Mouse (Mus musculus) thymus, adult 18-20 months (tissue): ENCODE results near the gene Smco2.

ENCODE experiments used
- DNase-seq, 2 experiments: peaks; one replicate each; pipeline ENCODE4 v3.0.0; 2022; ENCODE audit warnings: mixed read lengths in 2 of 2

The Smco2 gene

GRCm38 (mm10) chr6:146850050-146850449 lies at the start of gene Smco2:
TSS of gene Smco2 (plus strand) at chr6:146850104.
- DNase-seq: no peak

DNA sequence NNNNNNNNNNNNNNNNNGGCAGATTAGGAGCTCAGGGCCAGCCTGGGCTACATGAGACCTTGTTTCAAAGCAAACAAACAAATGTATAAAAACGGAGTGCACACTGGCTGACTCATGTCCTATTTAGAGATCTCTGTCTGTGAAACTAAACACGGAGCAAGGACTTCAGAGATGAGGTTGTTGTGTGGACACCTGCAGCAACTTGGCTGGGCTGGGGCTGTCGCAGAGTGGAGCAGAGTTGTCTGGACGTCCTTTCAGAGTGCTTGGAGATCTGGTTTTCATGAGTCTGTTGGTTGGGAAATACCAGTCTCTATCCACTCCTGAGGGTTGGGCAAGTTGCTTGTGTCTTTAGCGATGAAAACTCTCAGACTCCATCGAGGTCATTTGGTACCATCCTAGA lies 39.9 kb upstream of the Smco2 start:
- DNase-seq: no peak

GRCm38 (mm10) chr6:146813007-146813406 lies 36.9 kb upstream of the Smco2 start:
- DNase-seq: no peak

DNA sequence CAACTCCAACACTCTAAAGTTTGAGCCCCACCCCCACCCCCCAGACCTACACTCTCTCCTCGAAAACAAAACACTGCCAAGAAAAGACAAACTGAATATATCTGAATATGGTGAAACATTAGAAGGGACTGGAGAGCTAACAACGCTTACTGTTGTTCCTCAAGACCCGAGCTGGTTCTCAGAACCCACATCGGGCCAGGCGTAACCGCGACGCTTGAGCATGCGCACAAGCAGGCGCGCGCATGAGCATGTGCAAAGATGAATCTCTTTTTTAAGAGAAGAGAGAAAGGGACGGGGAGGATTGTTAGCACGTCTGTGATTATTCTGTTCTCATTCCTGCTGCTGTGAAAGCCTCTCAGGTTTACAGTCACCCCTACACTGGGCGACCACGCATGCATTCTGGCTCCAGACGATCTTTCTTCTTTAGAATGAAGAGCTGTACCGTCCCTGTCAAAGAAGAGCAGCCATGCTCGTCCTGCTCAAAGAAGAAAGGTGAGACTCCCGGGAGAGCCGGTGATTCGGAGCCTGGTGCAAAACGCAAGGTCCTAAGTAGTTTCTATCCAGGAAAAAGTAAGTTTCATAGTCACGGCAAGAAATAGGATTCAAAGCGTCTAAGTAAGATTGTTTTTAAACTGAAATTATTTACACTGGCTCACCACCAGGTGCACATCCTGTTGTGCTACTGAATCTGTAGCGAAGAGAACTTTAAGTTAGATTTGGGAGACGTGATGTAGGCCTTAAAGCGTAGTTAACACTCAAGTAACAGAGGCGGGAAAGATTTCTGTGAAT lies 29.5 kb upstream of the Smco2 start:
- no peak for DNase-seq

GRCm38 (mm10) chr6:146821958-146822357 lies 27.9 kb upstream of the Smco2 start:
- no peak for DNase-seq

GRCm38 (mm10) chr6:146824727-146825486 lies 25.0 kb upstream of the Smco2 start:
- peak in 1 of 2 experiments; percentile 6 for DNase-seq

- DNase-seq: no peak
These were observed 24.5 kb upstream of the Smco2 start for GRCm38 (mm10) chr6:146825487-146825773.

- DNase-seq: no peak
These were observed 18.6 kb upstream of the Smco2 start for GRCm38 (mm10) chr6:146831320-146831719.

GRCm38 (mm10) chr6:146833485-146834314 lies 16.2 kb upstream of the Smco2 start:
- no peak for DNase-seq

DNA sequence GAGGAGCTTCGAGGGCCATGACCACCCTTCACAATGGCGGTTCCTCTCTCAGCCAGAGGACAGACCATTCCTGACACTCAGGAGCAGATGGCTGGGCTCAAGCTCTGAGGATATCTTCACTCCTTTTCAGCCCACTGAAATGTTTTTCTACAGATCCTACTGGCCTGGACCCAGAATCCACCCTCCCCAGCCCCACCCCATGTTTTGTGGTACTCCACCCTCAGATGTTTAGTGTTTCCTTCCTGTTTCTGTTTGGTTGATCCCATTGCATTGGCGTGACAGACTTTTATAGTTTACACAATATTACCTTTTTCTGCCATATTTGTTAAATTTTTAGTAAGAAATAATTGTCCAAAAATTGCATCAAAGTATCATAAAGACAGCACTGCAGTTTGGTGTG lies 15.6 kb upstream of the Smco2 start:
- DNase-seq: no peak

DNA sequence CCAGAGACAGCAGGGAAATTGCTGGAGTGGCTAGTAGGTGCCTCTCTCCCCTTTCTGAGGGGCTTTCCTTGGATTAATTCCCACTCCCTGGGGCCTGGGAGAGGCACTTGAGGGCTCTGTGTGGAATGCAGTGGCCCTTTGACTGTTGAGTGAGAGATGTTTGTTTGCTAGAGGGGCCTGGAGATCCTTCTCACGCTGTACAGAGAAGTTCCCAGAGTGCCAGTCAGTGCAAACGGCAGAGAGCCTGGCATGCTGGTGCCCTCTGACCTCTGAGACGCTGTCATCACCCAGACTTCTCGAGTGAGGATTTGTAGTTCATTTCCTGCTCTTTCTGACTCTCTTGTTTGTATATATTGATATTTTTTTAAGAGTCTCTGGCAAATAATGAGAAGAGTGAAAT lies 14.1 kb upstream of the Smco2 start:
- no peak for DNase-seq

GRCm38 (mm10) chr6:146837316-146837715 lies 12.6 kb upstream of the Smco2 start:
- DNase-seq: no peak

GRCm38 (mm10) chr6:146838366-146838765 lies 11.5 kb upstream of the Smco2 start:
- DNase-seq: no peak

DNA sequence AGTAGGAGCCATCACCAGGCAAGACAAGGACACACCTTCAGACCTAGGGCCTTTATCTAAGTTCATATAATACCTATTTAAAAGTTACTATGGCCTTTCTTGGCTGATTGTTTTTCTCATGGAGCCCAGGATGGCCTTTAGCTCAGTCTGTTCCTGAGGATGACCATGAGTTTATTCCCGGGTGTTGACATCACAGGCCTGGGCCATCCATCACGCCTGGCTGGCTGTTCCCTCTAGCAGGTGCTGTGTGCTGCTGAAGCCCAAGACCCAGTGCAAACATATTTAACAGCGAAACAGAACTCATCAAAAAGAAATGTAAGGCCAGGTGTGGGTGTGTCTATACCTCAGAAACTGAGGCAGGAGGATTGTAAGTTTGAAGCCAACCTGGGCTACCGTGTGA lies 11.0 kb upstream of the Smco2 start:
- DNase-seq: no peak

DNA sequence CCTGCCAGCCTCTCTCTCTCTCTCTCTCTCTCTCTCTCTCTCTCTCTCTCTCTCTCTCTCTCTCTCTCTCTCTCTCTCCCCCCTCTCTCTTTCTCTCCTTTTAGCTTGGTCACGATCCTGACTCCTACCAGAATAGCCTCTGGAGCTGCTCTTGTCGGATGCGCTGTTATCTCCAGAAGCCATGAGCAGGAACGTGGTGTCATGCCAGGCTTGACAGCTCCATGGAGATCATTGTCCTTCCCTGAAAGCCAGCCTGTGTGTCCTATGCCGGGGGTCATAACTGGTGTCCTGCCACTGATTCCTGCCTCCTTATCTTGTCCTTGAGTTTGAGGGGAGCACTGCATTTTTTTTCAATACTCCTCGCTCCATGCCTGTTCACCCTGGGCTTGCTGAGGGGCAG lies 5.0 kb upstream of the Smco2 start:
- DNase-seq: no peak

- DNase-seq: no peak
These were observed 4.6 kb upstream of the Smco2 start for GRCm38 (mm10) chr6:146845347-146845746.

DNA sequence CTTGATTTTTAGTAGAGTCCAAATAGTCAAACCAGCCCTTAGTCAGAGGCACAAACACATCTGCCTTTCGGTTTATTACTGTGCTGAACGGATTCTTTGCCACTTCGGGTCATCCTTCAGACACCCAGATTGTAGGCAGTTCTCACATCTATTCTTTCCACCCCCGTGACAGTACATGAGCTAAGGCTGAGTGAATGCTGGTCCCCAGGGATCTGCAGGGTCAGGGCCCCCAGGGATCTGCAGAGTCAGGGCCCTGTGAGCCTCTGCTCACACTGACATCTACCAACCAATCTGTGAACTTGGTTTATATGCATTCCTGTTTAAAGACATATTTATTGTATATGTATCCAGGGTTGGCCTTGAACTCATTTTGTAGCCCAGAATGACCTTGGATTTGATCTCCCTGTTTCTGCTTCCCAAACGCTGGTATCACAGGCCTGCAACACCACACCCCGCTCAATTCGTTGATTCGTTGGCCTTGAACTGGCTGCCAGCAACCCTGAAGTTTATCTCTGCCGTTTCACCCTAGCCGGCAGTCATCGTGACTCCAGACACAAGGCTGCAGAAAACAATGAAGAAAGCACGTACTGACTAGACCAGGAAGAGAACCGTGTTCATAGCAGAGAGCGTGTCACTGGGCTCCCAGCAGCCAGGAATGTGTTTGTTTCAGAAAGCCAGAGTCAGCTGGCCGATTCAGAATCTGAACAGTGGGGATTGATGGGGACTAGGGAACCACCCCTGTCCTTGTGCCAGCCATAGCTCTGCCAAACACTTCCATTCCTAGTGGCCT lies 3.7 kb upstream of the Smco2 start:
- no peak for DNase-seq

GRCm38 (mm10) chr6:146847402-146847801 lies 2.5 kb upstream of the Smco2 start:
- DNase-seq: no peak

- no peak for DNase-seq
These were observed 1.6 kb upstream of the Smco2 start for GRCm38 (mm10) chr6:146848281-146848680.

GRCm38 (mm10) chr6:146851916-146852315 lies 2.0 kb downstream of the Smco2 start:
- no peak for DNase-seq

DNA sequence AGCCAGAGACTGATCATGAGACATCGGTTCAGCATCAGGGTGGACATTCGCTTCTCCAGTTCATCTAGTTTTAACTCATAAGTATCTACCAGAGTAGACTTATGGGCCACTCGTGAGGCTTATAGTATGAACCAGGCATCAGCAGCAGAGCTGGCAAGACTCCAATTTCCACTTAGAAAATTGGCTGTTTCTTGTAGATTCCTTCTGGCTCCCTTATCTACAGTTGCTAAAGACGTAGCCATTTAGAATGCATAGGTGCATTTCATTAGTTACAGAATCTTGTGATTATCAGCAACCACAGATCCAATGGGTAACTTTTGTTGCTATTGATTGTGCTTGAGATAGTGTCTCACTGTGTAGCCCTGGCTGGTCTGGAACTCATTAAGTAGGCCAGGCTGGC lies 2.8 kb downstream of the Smco2 start:
- no peak for DNase-seq

DNA sequence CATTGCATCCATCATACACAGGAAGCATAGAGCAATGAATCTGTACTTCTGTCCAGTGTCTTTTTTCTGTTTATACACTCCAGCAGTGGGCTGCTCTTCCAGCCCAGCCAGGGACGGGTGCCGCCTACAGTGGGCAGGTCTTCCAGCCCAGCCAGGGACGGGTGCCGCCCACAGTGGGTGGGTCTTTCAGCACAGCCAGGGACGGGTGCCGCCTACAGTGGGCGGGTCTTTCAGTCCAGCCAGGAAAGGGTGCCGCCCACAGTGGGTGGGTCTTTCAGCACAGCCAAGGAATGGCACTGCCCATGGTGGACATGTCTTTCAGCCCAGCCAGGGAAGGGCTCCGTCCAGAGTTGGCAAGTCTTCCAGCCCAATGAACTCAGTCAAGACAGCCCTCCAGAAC lies 5.3 kb downstream of the Smco2 start:
- no peak for DNase-seq

DNA sequence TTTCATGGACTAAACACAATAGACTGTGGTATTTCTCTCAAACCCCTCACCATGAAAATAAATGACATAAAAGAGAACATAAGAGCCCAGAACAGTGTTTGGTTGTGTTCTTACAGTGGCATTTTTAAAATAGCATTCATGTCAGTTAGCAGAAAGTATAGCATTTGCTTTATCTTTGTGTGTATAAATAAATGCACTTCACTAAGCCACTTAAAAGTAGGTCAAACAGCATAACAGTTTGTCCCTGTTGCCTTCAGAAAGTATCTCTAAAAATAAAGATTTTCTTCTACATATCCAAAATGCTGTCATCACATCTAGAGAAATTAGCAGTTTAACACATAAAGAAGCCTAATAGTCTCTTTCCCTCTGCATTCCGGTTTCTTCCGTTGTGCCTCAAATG lies 7.5 kb downstream of the Smco2 start:
- DNase-seq: no peak
